Mouse (Mus musculus) heart, postnatal 0 days (tissue): ENCODE results near the gene Tasp1. TPM values are rescaled to one million over a fixed set of nuclear protein-coding genes. Genes with fewer than 3 reads are reported as not detected.

Experiments used
- ATAC-seq: fragments of 200-750 bp; cut with Nextera tagmentation; 2 replicates; pipeline ENCODE4 v1.8.0; 2017; ENCODE audit warnings: low read depth, moderate number of reproducible peaks, moderate library complexity; ENCODE audit not compliant: insufficient read depth
- DNase-seq: peaks from one replicate; pipeline ENCODE4 v3.0.0-alpha.2; 2016; ENCODE audit warnings: low spot score
- H3K27ac ChIP-seq: fragments of 300-500 bp; sonication (generic); 2 replicates; pipeline ENCODE4 v1.5.1; 2014; ENCODE audit warnings: low read depth, mild to moderate bottlenecking
- H3K27me3 ChIP-seq: fragments of 300-500 bp; sonication (generic); 2 replicates; pipeline ENCODE4 v1.6.1; 2014; ENCODE audit warnings: low read length, mixed read lengths; ENCODE audit not compliant: control insufficient read depth, insufficient read depth
- H3K36me3 ChIP-seq: fragments of 300-500 bp; sonication (generic); replicated peaks from 2 replicates; pipeline ENCODE4 v1.6.1; 2014; ENCODE audit warnings: low read length, mixed read lengths; ENCODE audit not compliant: control insufficient read depth, insufficient read depth
- H3K4me1 ChIP-seq: fragments of 300-500 bp; sonication (generic); 2 replicates; pipeline ENCODE4 v1.6.1; 2014; ENCODE audit warnings: antibody characterized with exemption; ENCODE audit not compliant: control insufficient read depth, insufficient read depth
- H3K4me2 ChIP-seq: fragments of 300-500 bp; sonication (generic); 2 replicates; pipeline ENCODE4 v1.6.1; 2014; ENCODE audit warnings: low read depth, mild to moderate bottlenecking, low read length, moderate library complexity
- H3K4me3 ChIP-seq: fragments of 300-500 bp; sonication (generic); 2 replicates; pipeline ENCODE4 v1.5.1; 2014; ENCODE audit warnings: low read depth, low read length
- H3K9ac ChIP-seq: fragments of 300-500 bp; sonication (generic); replicated peaks from 2 replicates; pipeline ENCODE4 v1.6.1; 2014; ENCODE audit warnings: low read depth, low read length, mixed read lengths
- H3K9me3 ChIP-seq: fragments of 300-500 bp; sonication (generic); replicated peaks from 2 replicates; pipeline ENCODE4 v1.6.1; 2016; ENCODE audit warnings: low read length; ENCODE audit not compliant: control insufficient read depth
- CTCF ChIP-seq: IDR thresholded peaks from 2 replicates; pipeline ENCODE4 v1.5.1; 2016; ENCODE audit warnings: antibody characterized with exemption, control low read depth, low read depth
- EP300 ChIP-seq: IDR thresholded peaks from 2 replicates; pipeline ENCODE4 v1.6.1; 2016; ENCODE audit warnings: antibody characterized with exemption, low read depth
- WGBS: fragments of 180-500 bp; shearing (Covaris S2); extraction: QIAGEN DNeasy Blood & Tissue Kit; methylation state at CpG from one replicate; pipeline ENCODE4 v1.1.7; 2014; 5-methylcytosine and 5-hydroxymethylcytosine counted together
- polyA plus RNA-seq: library from polyadenylated mRNA; unstranded; fragments of >200 nt; fragmentation: Nextera tagmentation; extraction: Ambion mirVana; gene quantifications from 2 replicates; pipeline ENCODE4 v1.2.1, GENCODE M21; 2015
- total RNA-seq: library from RNA; depleted of rRNA; stranded (reverse); fragments of >200 nt; gene quantifications from 2 replicates; pipeline ENCODE4 v1.2.3, GENCODE M21; 2014; ENCODE audit warnings: low replicate concordance; rRNA removed

The Tasp1 gene
- total RNA-seq (1.2 and 4.9 TPM in 2 replicates), polyA plus RNA-seq (9.6 and 10.7 TPM in 2 replicates)

GRCm38 (mm10) chr2:140066353-140067314 lies at the start of gene Tasp1:
Tasp1 (minus strand) TSS chr2:140066805.
- no peaks in the 10 kb centered on the region for H3K36me3 ChIP-seq
- H3K9me3 ChIP-seq, result no peaks in the 10 kb centered on the region
- no peaks in the 10 kb centered on the region for H3K27me3 ChIP-seq
- WGBS, result under 1% methylated on average over 68 of the region's 68 CpGs
- ATAC-seq (peak; percentile 100), DNase-seq (peak; percentile 98)
- peak within 1 kb of the TSS; percentile 84 for H3K4me2 ChIP-seq
- H3K9ac ChIP-seq, result peak within 1 kb of the TSS; percentile 75
- TF ChIP-seq CTCF (no peak), EP300 (no peak; the same call in 1 of the 2 replicates)
- H3K27ac ChIP-seq, result peak within 1 kb of the TSS; percentile 86
- peak within 1 kb of the TSS; percentile 72 for H3K4me3 ChIP-seq
- H3K4me1 ChIP-seq, result peaks cover 4% of the 10 kb centered on the region; the same call in 1 of the 2 replicates

GRCm38 (mm10) chr2:140113851-140114250 lies 47.2 kb upstream of the Tasp1 start:
- WGBS, result 77% methylated on average over 8 of the region's 8 CpGs
- Histone ChIP-seq H3K9me3 (no peaks in the 10 kb centered on the region), H3K4me1 (no peaks in the 10 kb centered on the region), H3K4me3 (no peak overlapping the region), H3K9ac (no peak overlapping the region), H3K36me3 (no peaks in the 10 kb centered on the region), H3K27ac (no peak overlapping the region), H3K4me2 (no peak overlapping the region), H3K27me3 (no peaks in the 10 kb centered on the region)
- no peak for DNase-seq
- TF ChIP-seq EP300 (no peak), CTCF (no peak)
- ATAC-seq, result no peak

GRCm38 (mm10) chr2:140108945-140109344 lies 42.3 kb upstream of the Tasp1 start:
- Histone ChIP-seq H3K4me3 (no peak overlapping the region), H3K27me3 (no peaks in the 10 kb centered on the region), H3K36me3 (no peaks in the 10 kb centered on the region), H3K27ac (no peak overlapping the region), H3K9ac (no peak overlapping the region), H3K4me1 (no peaks in the 10 kb centered on the region), H3K9me3 (no peaks in the 10 kb centered on the region), H3K4me2 (no peak overlapping the region)
- ATAC-seq, result no peak
- no peak for DNase-seq
- TF ChIP-seq EP300 (no peak), CTCF (no peak)
- 29% methylated on average over 1 of the region's 1 CpGs for WGBS

- no peak overlapping the region for H3K4me2 ChIP-seq
- no peak overlapping the region for H3K9ac ChIP-seq
- H3K4me1 ChIP-seq, result no peaks in the 10 kb centered on the region
- no peaks in the 10 kb centered on the region for H3K36me3 ChIP-seq
- ATAC-seq, result no peak
- 80% methylated on average over 4 of the region's 4 CpGs for WGBS
- TF ChIP-seq CTCF, result no peak
- H3K27me3 ChIP-seq, result no peaks in the 10 kb centered on the region
- no peak for DNase-seq
- no peaks in the 10 kb centered on the region for H3K9me3 ChIP-seq
- no peak overlapping the region for H3K4me3 ChIP-seq
- H3K27ac ChIP-seq, result no peak overlapping the region
Measured at GRCm38 (mm10) chr2:140107641-140108040, 41.0 kb upstream of the Tasp1 start.

GRCm38 (mm10) chr2:140104951-140105350 lies 38.3 kb upstream of the Tasp1 start:
- no peak for ATAC-seq
- TF ChIP-seq EP300 (no peak), CTCF (no peak)
- H3K27me3 ChIP-seq, result no peaks in the 10 kb centered on the region

More at GRCm38 (mm10) chr2:140104951-140105350, 38.3 kb upstream of the Tasp1 start:
- Histone ChIP-seq H3K4me2 (no peak overlapping the region), H3K36me3 (no peaks in the 10 kb centered on the region), H3K9ac (no peak overlapping the region), H3K9me3 (no peaks in the 10 kb centered on the region), H3K4me3 (no peak overlapping the region), H3K4me1 (no peaks in the 10 kb centered on the region), H3K27ac (no peak overlapping the region)
- no peak for DNase-seq
- 34% methylated on average over 3 of the region's 3 CpGs for WGBS
